Mouse (Mus musculus) hindbrain, embryonic 11.5 days (tissue): Measurements from ENCODE around the gene Rad54l2. TPM values are rescaled to one million over a fixed set of nuclear protein-coding genes. Genes with fewer than 3 reads are reported as not detected.

Experiments
- ATAC-seq: fragments of 200-750 bp; cut with Nextera tagmentation; 2 replicates; pipeline ENCODE4 v1.8.0; 2017; ENCODE audit warnings: mild to moderate bottlenecking, moderate TSS enrichment, moderate library complexity; ENCODE audit not compliant: low FRiP score
- DNase-seq: peaks from one replicate; pipeline ENCODE4 v3.0.0-alpha.2; 2015; ENCODE audit warnings: low spot score
- H3K27ac ChIP-seq: fragments of 300-500 bp; sonication (generic); 2 replicates; pipeline ENCODE4 v1.5.1; 2014; ENCODE audit warnings: mild to moderate bottlenecking, low read depth, low read length
- H3K27me3 ChIP-seq: fragments of 300-500 bp; sonication (generic); 2 replicates; pipeline ENCODE4 v1.6.1; 2014; ENCODE audit warnings: mild to moderate bottlenecking, low read length, moderate library complexity, mixed read lengths; ENCODE audit not compliant: control insufficient read depth, insufficient read depth
- H3K36me3 ChIP-seq: fragments of 300-500 bp; sonication (generic); 2 replicates; pipeline ENCODE4 v1.6.1; 2014; ENCODE audit warnings: mild to moderate bottlenecking, low read length, moderate library complexity, mixed read lengths; ENCODE audit not compliant: control insufficient read depth, insufficient read depth
- H3K4me1 ChIP-seq: fragments of 300-500 bp; sonication (generic); replicated peaks from 2 replicates; pipeline ENCODE4 v1.6.1; 2014; ENCODE audit warnings: low read length, mixed read lengths; ENCODE audit not compliant: control insufficient read depth, insufficient read depth
- H3K4me2 ChIP-seq: fragments of 300-500 bp; sonication (generic); replicated peaks from 2 replicates; pipeline ENCODE4 v1.6.1; 2014; ENCODE audit warnings: mild to moderate bottlenecking, low read depth, low read length
- H3K4me3 ChIP-seq: fragments of 300-500 bp; sonication (generic); 2 replicates; pipeline ENCODE4 v1.5.1; 2014; ENCODE audit warnings: low read depth, low read length
- H3K9ac ChIP-seq: fragments of 300-500 bp; sonication (generic); 2 replicates; pipeline ENCODE4 v1.6.1; 2014; ENCODE audit warnings: low read depth, low read length
- H3K9me3 ChIP-seq: fragments of 300-500 bp; sonication (generic); 2 replicates; pipeline ENCODE4 v1.6.1; 2016; ENCODE audit warnings: low read length; ENCODE audit not compliant: control insufficient read depth
- WGBS: fragments of 180-500 bp; shearing (Covaris S2); extraction: QIAGEN DNeasy Blood & Tissue Kit; methylation state at CpG from one replicate; pipeline ENCODE4 v1.1.7; 2014; 5-methylcytosine and 5-hydroxymethylcytosine counted together
- polyA plus RNA-seq: library from polyadenylated mRNA; unstranded; fragments of >200 nt; fragmentation: Nextera tagmentation; extraction: Ambion mirVana; gene quantifications from 2 replicates; pipeline ENCODE4 v1.2.1, GENCODE M21; 2014

Gene Rad54l2
- polyA plus RNA-seq, 1 experiment from 2014 or later, result 8.8 TPM

DNA sequence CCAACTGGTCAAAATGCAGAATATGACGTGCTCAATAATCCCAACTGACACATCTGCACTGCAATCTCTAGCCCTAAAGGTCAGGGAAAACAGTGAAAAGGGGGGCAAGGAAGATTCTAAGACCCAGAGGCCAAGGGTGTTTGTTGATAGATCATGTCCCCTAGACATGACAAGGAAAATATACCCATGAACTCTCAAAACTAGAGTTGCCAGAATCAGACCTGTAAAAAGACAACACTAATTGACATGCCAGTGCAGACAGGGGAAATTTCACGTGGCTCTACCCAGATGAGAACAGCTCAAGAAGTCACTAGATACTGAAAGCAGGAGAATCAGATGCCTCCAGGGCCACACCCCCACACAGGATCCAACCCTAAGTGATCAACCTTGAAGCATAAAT is 55.3 kb downstream of the Rad54l2 start:
- H3K4me1 ChIP-seq, result no peaks in the 10 kb centered on the region
- no peak for ATAC-seq
- no peak overlapping the region for H3K9ac ChIP-seq
- H3K27ac ChIP-seq, result no peak overlapping the region
- 82% methylated on average over 2 of the region's 2 CpGs for WGBS
- no peaks in the 10 kb centered on the region for H3K27me3 ChIP-seq
- H3K36me3 ChIP-seq, result no peaks in the 10 kb centered on the region
- no peak overlapping the region for H3K4me3 ChIP-seq
- DNase-seq, result no peak
- H3K4me2 ChIP-seq, result no peak overlapping the region
- no peaks in the 10 kb centered on the region for H3K9me3 ChIP-seq

DNA sequence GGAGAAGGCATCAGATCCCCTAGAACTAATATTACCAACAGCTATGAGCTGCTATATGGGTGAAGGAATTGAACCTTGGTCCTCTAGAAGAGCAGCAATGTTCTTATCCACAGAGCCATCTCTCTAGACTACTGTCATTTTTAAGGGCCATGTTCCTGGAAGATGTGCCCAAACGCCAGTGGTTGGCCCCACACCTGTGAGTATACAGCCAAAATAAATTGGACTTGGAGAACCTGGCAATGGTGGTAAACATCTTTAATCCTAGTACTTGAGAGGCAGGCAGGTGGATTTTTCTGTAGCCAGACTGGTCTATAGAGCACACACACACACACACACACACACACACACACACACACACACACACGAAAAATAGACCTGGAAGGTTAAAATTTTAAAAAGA is 59.6 kb downstream of the Rad54l2 start:
- WGBS, result 88% methylated on average over 2 of the region's 2 CpGs
- Histone ChIP-seq H3K27me3 (no peaks in the 10 kb centered on the region), H3K4me2 (no peak overlapping the region), H3K4me1 (no peaks in the 10 kb centered on the region), H3K9me3 (no peaks in the 10 kb centered on the region), H3K27ac (no peak overlapping the region), H3K4me3 (no peak overlapping the region), H3K9ac (no peak overlapping the region), H3K36me3 (no peaks in the 10 kb centered on the region)
- DNase-seq (no peak), ATAC-seq (no peak)

DNA sequence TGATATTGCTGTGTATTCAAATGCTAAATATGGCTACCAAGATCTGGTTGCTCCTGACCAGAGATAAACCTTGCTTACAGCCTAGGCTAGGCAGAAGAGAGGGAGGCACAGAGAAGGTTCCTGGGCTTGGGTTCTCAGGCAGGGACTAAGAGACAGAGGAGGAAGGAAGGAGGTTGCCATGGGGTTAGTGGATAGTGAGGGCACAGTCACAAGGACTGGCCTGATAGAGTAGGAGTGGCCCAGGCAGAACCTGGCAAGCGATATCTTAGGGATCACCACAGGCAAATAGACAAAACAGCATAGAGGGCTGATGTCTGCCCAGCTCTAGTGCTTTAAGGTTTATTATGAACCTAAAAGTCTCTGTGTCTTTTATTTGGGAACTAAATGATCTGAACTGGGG is 62.1 kb downstream of the Rad54l2 start:
- no peak for DNase-seq

DNA sequence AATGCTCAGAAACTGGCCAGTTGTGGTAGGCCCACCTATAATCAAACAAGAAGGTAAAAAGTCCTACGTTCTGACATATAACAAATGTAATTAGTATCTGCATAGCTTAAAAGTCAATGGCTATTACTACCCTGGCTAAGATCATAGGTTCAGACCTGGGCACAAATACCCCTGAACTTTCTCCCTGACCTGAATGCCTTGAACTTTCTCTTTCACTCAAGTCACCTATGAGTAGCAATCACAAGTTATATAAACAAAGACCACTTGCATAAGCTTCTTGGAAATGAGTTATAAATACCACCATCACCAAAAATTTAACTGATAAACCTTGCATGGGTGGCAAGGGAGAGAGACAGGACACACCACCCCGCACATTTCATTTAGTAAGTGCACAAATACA is 63.6 kb downstream of the Rad54l2 start:
- H3K9me3 ChIP-seq, result no peaks in the 10 kb centered on the region
- H3K9ac ChIP-seq, result no peak overlapping the region
- H3K4me1 ChIP-seq, result no peaks in the 10 kb centered on the region
- H3K4me3 ChIP-seq, result no peak overlapping the region
- no peak for ATAC-seq
- H3K4me2 ChIP-seq, result no peak overlapping the region
- DNase-seq, result no peak
- no peak overlapping the region for H3K27ac ChIP-seq
- no peaks in the 10 kb centered on the region for H3K36me3 ChIP-seq
- WGBS, result 95% methylated on average over 2 of the region's 2 CpGs
- H3K27me3 ChIP-seq, result no peaks in the 10 kb centered on the region

More for the DNA sequence above, 62.1 kb downstream of the Rad54l2 start:
- H3K4me3 ChIP-seq, result no peak overlapping the region
- H3K9ac ChIP-seq, result no peak overlapping the region
- no peak overlapping the region for H3K27ac ChIP-seq
- H3K36me3 ChIP-seq, result no peaks in the 10 kb centered on the region
- H3K4me2 ChIP-seq, result no peak overlapping the region
- H3K9me3 ChIP-seq, result no peaks in the 10 kb centered on the region
- no peak for ATAC-seq
- no peaks in the 10 kb centered on the region for H3K4me1 ChIP-seq
- WGBS, result 89% methylated on average over 1 of the region's 1 CpGs
- H3K27me3 ChIP-seq, result no peaks in the 10 kb centered on the region

DNA sequence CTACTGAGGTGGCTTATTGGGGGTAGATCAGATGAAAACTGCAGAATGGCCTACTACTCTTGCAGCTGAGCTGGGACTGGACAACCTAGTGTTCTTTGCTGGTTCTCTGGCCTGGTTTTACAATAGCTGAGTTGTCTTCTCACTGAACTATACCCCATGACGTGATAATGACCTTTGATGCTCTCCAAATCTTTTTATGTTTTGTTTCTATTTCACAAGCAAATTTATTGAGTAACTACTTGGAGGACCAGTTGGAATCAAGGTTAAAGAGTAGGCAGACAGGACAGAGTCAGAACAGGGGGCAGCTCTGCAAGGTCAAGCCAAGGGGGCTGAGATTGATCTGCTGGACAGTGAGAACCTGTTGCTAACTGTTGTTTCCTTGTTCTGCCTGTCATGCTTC is 64.1 kb downstream of the Rad54l2 start:
- Histone ChIP-seq H3K4me3 (no peak overlapping the region), H3K9ac (no peak overlapping the region), H3K4me2 (no peak overlapping the region), H3K36me3 (no peaks in the 10 kb centered on the region), H3K4me1 (no peaks in the 10 kb centered on the region), H3K27me3 (no peaks in the 10 kb centered on the region), H3K9me3 (no peaks in the 10 kb centered on the region), H3K27ac (no peak overlapping the region)
- no peak for DNase-seq
- ATAC-seq, result no peak
- 81% methylated on average over 1 of the region's 1 CpGs for WGBS

DNA sequence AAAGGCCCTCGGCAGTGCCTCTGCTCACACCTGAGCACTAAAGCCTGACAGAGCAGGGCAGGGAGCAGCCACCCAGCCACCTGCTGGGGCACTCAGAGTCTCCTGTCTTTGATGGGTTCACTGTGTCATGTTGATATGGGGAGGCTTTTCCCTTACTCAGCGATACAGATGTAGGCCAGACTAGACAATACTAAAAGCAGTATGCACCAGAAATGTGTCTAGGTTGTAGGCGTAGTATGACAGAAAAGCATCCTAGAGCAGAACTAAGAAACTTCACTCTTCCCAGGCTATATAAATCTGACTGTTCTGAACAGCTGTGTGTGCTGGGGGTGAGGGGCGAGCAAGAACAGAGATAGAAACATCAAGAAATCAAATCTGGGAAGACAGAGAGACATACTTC is 72.3 kb downstream of the Rad54l2 start:
- Histone ChIP-seq H3K27ac (no peak overlapping the region), H3K4me2 (no peak overlapping the region), H3K4me1 (no peaks in the 10 kb centered on the region), H3K27me3 (no peaks in the 10 kb centered on the region), H3K36me3 (peaks cover 8% of the 10 kb centered on the region; the same call in 1 of the 2 replicates), H3K4me3 (no peak overlapping the region), H3K9me3 (no peaks in the 10 kb centered on the region), H3K9ac (no peak overlapping the region)
- ATAC-seq, result no peak
- WGBS, result 97% methylated on average over 4 of the region's 4 CpGs
- no peak for DNase-seq

DNA sequence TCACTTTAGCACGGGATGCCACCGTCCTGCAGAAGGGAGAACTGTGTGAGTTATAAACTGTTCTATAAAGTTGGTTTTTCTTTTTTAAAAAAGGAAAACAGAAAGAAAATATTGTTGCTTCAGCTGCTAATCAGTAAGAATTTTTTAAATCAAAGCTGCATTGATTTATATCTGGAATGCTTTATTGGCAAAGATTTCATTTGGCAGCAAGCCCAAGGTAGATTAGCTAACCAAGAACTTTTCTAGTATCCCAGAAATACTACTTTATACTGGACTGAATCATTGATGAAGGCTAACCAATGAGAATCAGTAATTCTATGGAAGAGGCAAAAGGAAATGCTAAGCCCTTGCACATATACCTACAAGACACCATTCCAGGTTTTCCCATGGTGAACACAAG is 72.8 kb downstream of the Rad54l2 start:
- H3K9ac ChIP-seq, result no peak overlapping the region
- ATAC-seq (no peak), DNase-seq (no peak)
- WGBS, result 100% methylated on average over 2 of the region's 2 CpGs
- no peak overlapping the region for H3K4me3 ChIP-seq
- H3K4me1 ChIP-seq, result no peaks in the 10 kb centered on the region
- peaks cover 8% of the 10 kb centered on the region; the same call in 1 of the 2 replicates for H3K36me3 ChIP-seq
- H3K4me2 ChIP-seq, result no peak overlapping the region
- no peak overlapping the region for H3K27ac ChIP-seq
- no peaks in the 10 kb centered on the region for H3K9me3 ChIP-seq
- H3K27me3 ChIP-seq, result no peaks in the 10 kb centered on the region

DNA sequence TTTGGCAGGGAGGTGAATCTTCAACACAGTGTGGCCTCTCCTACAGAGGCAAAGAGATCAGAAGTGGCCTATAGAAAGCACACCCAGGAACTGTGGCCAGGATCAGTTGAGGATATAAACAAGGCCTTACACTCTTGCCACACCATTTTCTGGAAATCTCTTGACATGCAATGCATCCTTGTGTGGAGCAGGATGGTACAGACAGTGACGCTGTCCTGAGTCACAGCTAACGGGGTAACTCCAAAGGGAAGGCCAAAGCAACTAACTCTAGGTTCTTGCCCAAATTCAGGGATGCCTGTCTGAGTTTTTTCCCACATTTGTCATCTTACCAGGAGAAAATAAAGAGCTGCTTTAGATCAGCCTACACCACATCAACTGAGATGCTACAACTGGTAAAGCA is 76.5 kb downstream of the Rad54l2 start:
- no peak for DNase-seq
- H3K36me3 ChIP-seq, result peaks cover 17% of the 10 kb centered on the region; the same call in 1 of the 2 replicates
- no peak overlapping the region for H3K9ac ChIP-seq
- no peak overlapping the region for H3K4me3 ChIP-seq
- H3K9me3 ChIP-seq, result no peaks in the 10 kb centered on the region
- H3K27ac ChIP-seq, result no peak overlapping the region
- no peaks in the 10 kb centered on the region for H3K4me1 ChIP-seq
- no peak for ATAC-seq
- no peaks in the 10 kb centered on the region for H3K27me3 ChIP-seq
- H3K4me2 ChIP-seq, result no peak overlapping the region
- WGBS, result 95% methylated on average over 2 of the region's 2 CpGs

DNA sequence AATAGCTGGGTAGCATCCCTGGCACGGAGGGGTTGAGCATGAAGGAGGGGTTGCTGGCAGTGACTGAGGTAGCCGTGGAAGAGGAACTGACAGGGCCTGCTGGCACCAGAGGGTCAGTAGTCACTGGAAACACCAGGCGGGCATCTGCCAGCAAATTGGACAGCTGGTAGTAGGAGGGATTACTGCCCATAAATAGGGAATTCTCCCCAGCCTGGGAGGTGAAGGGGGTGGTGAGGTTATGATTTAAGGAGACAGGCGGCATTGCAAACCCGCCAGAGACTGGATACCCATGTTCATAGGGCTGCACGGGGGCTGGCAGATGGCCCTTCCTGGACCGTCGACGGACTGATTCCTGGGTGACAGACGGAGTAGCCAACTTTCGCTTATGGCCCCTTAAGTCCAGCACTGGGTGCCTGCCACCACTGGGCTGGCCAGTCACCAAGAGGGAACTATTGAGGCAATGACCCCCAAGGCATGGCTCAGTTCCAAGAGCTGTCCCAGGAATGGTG is 96.0 kb downstream of the Rad54l2 start:
- ATAC-seq, result no peak

More for the DNA sequence above, 96.0 kb downstream of the Rad54l2 start:
- WGBS, result 96% methylated on average over 11 of the region's 11 CpGs
- Histone ChIP-seq H3K9me3 (no peaks in the 10 kb centered on the region), H3K4me3 (no peak overlapping the region), H3K27me3 (no peaks in the 10 kb centered on the region), H3K27ac (no peak overlapping the region), H3K36me3 (0 out of 2 replicates have a peak, but pooled peaks cover 3% of the 10 kb centered on the region), H3K9ac (no peak overlapping the region), H3K4me2 (no peak overlapping the region), H3K4me1 (no peaks in the 10 kb centered on the region)
- DNase-seq, result no peak
